15 mouse cellular contexts compared by ENCODE assay signal in the genomic region with DNA sequence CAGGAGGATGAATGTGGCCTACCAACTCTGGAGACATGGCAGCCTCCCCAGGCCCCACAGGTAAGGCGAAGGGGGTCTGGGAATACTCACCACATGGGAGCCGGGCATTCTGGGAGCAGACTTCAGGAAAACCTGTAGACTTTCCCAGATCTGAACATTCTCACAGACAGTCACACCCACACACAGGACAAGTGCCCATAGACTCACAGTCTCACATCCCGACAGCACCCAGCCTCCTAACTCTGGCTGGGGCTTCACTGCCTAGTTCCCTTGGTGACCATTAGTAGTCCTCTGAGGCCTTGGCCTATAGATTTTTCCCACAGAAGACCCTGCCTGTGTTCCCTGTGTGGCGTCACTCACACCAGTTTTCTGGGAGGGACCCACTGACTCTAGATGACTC.
"Had no signal": no experiment of that assay in that cellular context is flagged by ENCODE, and none has a peak within 500 bp of the region (broad histone marks: within the 10 kb centered on the region; RNA-seq: fewer than 3 reads in every experiment).

No protein-coding gene starts in this region.

- H3K4me2 ChIP-seq: neural tube, embryonic 13.5 days; neural tube, embryonic 15.5 days; stomach, embryonic 15.5 days had no signal

- H3K4me3 ChIP-seq: neural tube, embryonic 13.5 days; neural tube, embryonic 15.5 days; stomach, embryonic 15.5 days had no signal

- DNase-seq: retina, postnatal 1 day; right cerebral cortex, adult 18-20 months; right cerebral cortex, postnatal 14 days; right cerebral cortex, postnatal 25 days; right cerebral cortex, postnatal 4 days; spleen, adult 18-20 months; thymus, adult 18-20 months; thymus, adult 2 months; thymus, postnatal 14 days; thymus, postnatal 25 days; thymus, postnatal 36 days; thymus, postnatal 4 days had no signal

- H3K27me3 ChIP-seq: neural tube, embryonic 13.5 days; neural tube, embryonic 15.5 days; stomach, embryonic 15.5 days had no signal
